In genomic region chr7:28595751-28596435, GRCm38 (mm10) we compare ENCODE assay signal across 8 mouse cellular contexts. TPM values are rescaled to one million over a fixed set of nuclear protein-coding genes. Genes with fewer than 3 reads are reported as not detected.
DNase-seq lines count a peak whose midpoint lies in the region; ATAC-seq and TF ChIP-seq lines count a peak whose summit lies in the region.

No protein-coding gene starts in this region.

- no peaks in the 10 kb centered on the region for H3K9me3 ChIP-seq in heart, embryonic 12.5 days (replicated peaks)
- no peaks in the 10 kb centered on the region for H3K9me3 ChIP-seq in G1E (replicated peaks)
- no peaks in the 10 kb centered on the region for H3K9me3 ChIP-seq in forebrain, embryonic 12.5 days
- no peaks in the 10 kb centered on the region for H3K9me3 ChIP-seq in liver, embryonic 15.5 days (replicated peaks)

- H3K36me3 ChIP-seq in heart, embryonic 12.5 days, result no peaks in the 10 kb centered on the region
- H3K36me3 ChIP-seq in G1E (replicated peaks), result peaks cover 58% of the 10 kb centered on the region
- H3K36me3 ChIP-seq in forebrain, embryonic 12.5 days (replicated peaks), result no peaks in the 10 kb centered on the region; the same call in 1 of the 2 replicates
- peaks cover 20% of the 10 kb centered on the region; the same call in 1 of the 2 replicates for H3K36me3 ChIP-seq in liver, embryonic 15.5 days (replicated peaks)

- peak overlapping the region; percentile 84 for H3K4me2 ChIP-seq in heart, embryonic 12.5 days
- H3K4me2 ChIP-seq in forebrain, embryonic 12.5 days, result peak overlapping the region; percentile 83
- H3K4me2 ChIP-seq in liver, embryonic 15.5 days, result peak overlapping the region; percentile 82

- no peak overlapping the region for H3K4me3 ChIP-seq in heart, embryonic 12.5 days
- peak overlapping the region; percentile 76; the same call in 1 of the 2 replicates for H3K4me3 ChIP-seq in G1E (ENCODE audit: low read depth, low read length)
- peak overlapping the region; percentile 68; the same call in 1 of the 2 replicates for H3K4me3 ChIP-seq in forebrain, embryonic 12.5 days (replicated peaks)
- H3K4me3 ChIP-seq in liver, embryonic 15.5 days (replicated peaks), result peak overlapping the region; percentile 80

- no peak for DNase-seq in heart, postnatal 36 days
- DNase-seq in G1E (ENCODE audit: low spot score), result no peak
- no peak for DNase-seq in right cerebral cortex, postnatal 25 days
- no peak for DNase-seq in urinary bladder, adult 2 months (ENCODE audit: low spot score)
- no peak for DNase-seq in cerebellum, postnatal 25 days

- no peak for ATAC-seq in heart, embryonic 12.5 days (ENCODE audit: insufficient number of reproducible peaks, low FRiP score)
- no peak for ATAC-seq in G1E (ENCODE audit: extremely low read depth, insufficient number of reproducible peaks, low FRiP score, poor library complexity, severe bottlenecking)
- no peak for ATAC-seq in forebrain, embryonic 12.5 days (ENCODE audit: low FRiP score)
- no peak for ATAC-seq in liver, embryonic 15.5 days (ENCODE audit: insufficient read depth)

- TF ChIP-seq CTCF in G1E (IDR thresholded peaks at IDR 0.05; ENCODE audit: low read depth, low read length), result no peak

- H3K27ac ChIP-seq in heart, embryonic 12.5 days (ENCODE audit: poor library complexity, severe bottlenecking), result no peak overlapping the region
- H3K27ac ChIP-seq in forebrain, embryonic 12.5 days, result no peak overlapping the region
- H3K27ac ChIP-seq in liver, embryonic 15.5 days (replicated peaks), result peak overlapping the region; percentile 95

- 71% methylated on average over 8 of the region's 8 CpGs for whole genome bisulfite sequencing in heart, embryonic 12.5 days
- 86% methylated on average over 8 of the region's 8 CpGs for WGBS in forebrain, embryonic 12.5 days
- WGBS in liver, embryonic 15.5 days (ENCODE audit: insufficient replicate concordance), result 71% methylated on average over 8 of the region's 8 CpGs

- H3K27me3 ChIP-seq in heart, embryonic 12.5 days (replicated peaks), result no peaks in the 10 kb centered on the region
- no peaks in the 10 kb centered on the region for H3K27me3 ChIP-seq in G1E (ENCODE audit: insufficient read depth, low read length)
- H3K27me3 ChIP-seq in forebrain, embryonic 12.5 days, result no peaks in the 10 kb centered on the region
- H3K27me3 ChIP-seq in liver, embryonic 15.5 days, result no peaks in the 10 kb centered on the region

- intact Hi-C loops in heart, postnatal 36 days (cut with DNase I), result no loop called here

- H3K4me1 ChIP-seq in heart, embryonic 12.5 days (replicated peaks), result peaks cover 59% of the 10 kb centered on the region
- peaks cover 67% of the 10 kb centered on the region for H3K4me1 ChIP-seq in G1E (ENCODE audit: insufficient read depth, low read depth, low read length)
- peaks cover 34% of the 10 kb centered on the region for H3K4me1 ChIP-seq in forebrain, embryonic 12.5 days
- H3K4me1 ChIP-seq in liver, embryonic 15.5 days (replicated peaks), result peaks cover 77% of the 10 kb centered on the region

- H3K9ac ChIP-seq in heart, embryonic 12.5 days, result no peak overlapping the region
- H3K9ac ChIP-seq in forebrain, embryonic 12.5 days, result 0 out of 2 replicates have a peak overlapping the region, but pooled peaks have one; percentile 25
- peak overlapping the region; percentile 76; the same call in 1 of the 2 replicates for H3K9ac ChIP-seq in liver, embryonic 15.5 days

RNA-seq across cellular contexts. Expression of gene Samd4b, which starts 2.1 kb away (rescaled TPM):
- 29.0 and 29.5 TPM in 2 replicates for polyA plus RNA-seq in heart, embryonic 12.5 days (2016; fragmentation: Nextera tagmentation; extraction: Ambion mirVana)
- 10 to 100 TPM; 20.5 to 24.5 TPM for total RNA-seq in heart, postnatal 36 days (2021)
- total RNA-seq in G1E (2014; fragmentation: Nextera tagmentation), result 62.7 and 75.9 TPM in 2 replicates
- 3.8 and 4.4 TPM in 2 replicates for total RNA-seq in G1E (2017)
- polyA plus RNA-seq in G1E (2012), result 88.8 and 104 TPM in 2 replicates
- polyA plus RNA-seq in forebrain, embryonic 12.5 days (2016; fragmentation: Nextera tagmentation; extraction: Ambion mirVana), result 35.6 and 37.6 TPM in 2 replicates
- polyA plus RNA-seq in liver, embryonic 15.5 days (2015; fragmentation: Nextera tagmentation; extraction: Ambion mirVana), result 5.6 and 6.6 TPM in 2 replicates
- 49.9 and 54.5 TPM in 2 replicates for polyA plus RNA-seq in urinary bladder, adult 2 months (2012; rRNA removed)

RNA-seq across cellular contexts. Expression of gene Pak4, which starts 2.1 kb away (rescaled TPM):
- polyA plus RNA-seq in heart, embryonic 12.5 days (2016; fragmentation: Nextera tagmentation; extraction: Ambion mirVana), result 32.7 TPM in 2 replicates
- 1 to 10 TPM; 7.3 to 7.4 TPM for total RNA-seq in heart, postnatal 36 days (2021)
- 13.2 and 16.0 TPM in 2 replicates for total RNA-seq in G1E (2014; fragmentation: Nextera tagmentation)
- total RNA-seq in G1E (2017), result 5.6 and 6.4 TPM in 2 replicates
- polyA plus RNA-seq in G1E (2012), result 72.6 and 85.1 TPM in 2 replicates
- polyA plus RNA-seq in forebrain, embryonic 12.5 days (2016; fragmentation: Nextera tagmentation; extraction: Ambion mirVana), result 41.0 and 43.9 TPM in 2 replicates
- 17.9 and 19.2 TPM in 2 replicates for polyA plus RNA-seq in liver, embryonic 15.5 days (2015; fragmentation: Nextera tagmentation; extraction: Ambion mirVana)
- 24.7 and 31.3 TPM in 2 replicates for polyA plus RNA-seq in urinary bladder, adult 2 months (2012; rRNA removed)

RNA-seq across cellular contexts. Expression of gene Acp7, which starts 35.2 kb away (rescaled TPM):
- polyA plus RNA-seq in heart, embryonic 12.5 days (2016; fragmentation: Nextera tagmentation; extraction: Ambion mirVana), result not detected in 2 replicates
- total RNA-seq in heart, postnatal 36 days (2021), result not detected
- total RNA-seq in G1E (2014; fragmentation: Nextera tagmentation), result not detected in 2 replicates
- 0.11 TPM in 1 of 2 replicates, not detected in the other for total RNA-seq in G1E (2017)
- not detected in 2 replicates for polyA plus RNA-seq in G1E (2012)
- not detected in 2 replicates for polyA plus RNA-seq in forebrain, embryonic 12.5 days (2016; fragmentation: Nextera tagmentation; extraction: Ambion mirVana)
- not detected in 2 replicates for polyA plus RNA-seq in liver, embryonic 15.5 days (2015; fragmentation: Nextera tagmentation; extraction: Ambion mirVana)
- not detected in 2 replicates for polyA plus RNA-seq in urinary bladder, adult 2 months (2012; rRNA removed)

RNA-seq across cellular contexts. Expression of gene Nccrp1, which starts 48.8 kb away (rescaled TPM):
- polyA plus RNA-seq in heart, embryonic 12.5 days (2016; fragmentation: Nextera tagmentation; extraction: Ambion mirVana), result not detected in 2 replicates
- not detected for total RNA-seq in heart, postnatal 36 days (2021)
- total RNA-seq in G1E (2014; fragmentation: Nextera tagmentation) (not detected in 2 replicates), G1E (2017) (not detected in 2 replicates)
- polyA plus RNA-seq in G1E (2012), result 0.07 TPM in 1 of 2 replicates, not detected in the other
- not detected in 2 replicates for polyA plus RNA-seq in forebrain, embryonic 12.5 days (2016; fragmentation: Nextera tagmentation; extraction: Ambion mirVana)
- not detected in 2 replicates for polyA plus RNA-seq in liver, embryonic 15.5 days (2015; fragmentation: Nextera tagmentation; extraction: Ambion mirVana)
- 0.67 and 1.1 TPM in 2 replicates for polyA plus RNA-seq in urinary bladder, adult 2 months (2012; rRNA removed)

RNA-seq across cellular contexts. Expression of gene Sycn, which starts 55.2 kb away (rescaled TPM):
- not detected in 2 replicates for polyA plus RNA-seq in heart, embryonic 12.5 days (2016; fragmentation: Nextera tagmentation; extraction: Ambion mirVana)
- total RNA-seq in heart, postnatal 36 days (2021), result not detected
- total RNA-seq in G1E (2014; fragmentation: Nextera tagmentation), result not detected in 2 replicates
- total RNA-seq in G1E (2017), result not detected in 2 replicates
- polyA plus RNA-seq in G1E (2012), result not detected in 2 replicates
- polyA plus RNA-seq in forebrain, embryonic 12.5 days (2016; fragmentation: Nextera tagmentation; extraction: Ambion mirVana), result not detected in 2 replicates
- polyA plus RNA-seq in liver, embryonic 15.5 days (2015; fragmentation: Nextera tagmentation; extraction: Ambion mirVana), result 0.68 TPM in 1 of 2 replicates, not detected in the other
- 0.27 TPM in 1 of 2 replicates, not detected in the other for polyA plus RNA-seq in urinary bladder, adult 2 months (2012; rRNA removed)
